Mouse (Mus musculus) embryonic facial prominence, embryonic 12.5 days (tissue): Measurements from ENCODE around the gene Ptprk. TPM values are rescaled to one million over a fixed set of nuclear protein-coding genes. Genes with fewer than 3 reads are reported as not detected.

Source experiments
- ATAC-seq: fragments of 200-750 bp; cut with Nextera tagmentation; 2 replicates; pipeline ENCODE4 v1.8.0; 2017; ENCODE audit not compliant: insufficient number of reproducible peaks, insufficient read depth, low FRiP score, low TSS enrichment
- H3K27ac ChIP-seq: fragments of 300-500 bp; sonication (generic); 2 replicates; pipeline ENCODE4 v1.5.1; 2016; ENCODE audit warnings: mild to moderate bottlenecking
- H3K27me3 ChIP-seq: fragments of 300-500 bp; sonication (generic); 2 replicates; pipeline ENCODE4 v1.6.1; 2016; ENCODE audit warnings: mild to moderate bottlenecking, moderate library complexity
- H3K36me3 ChIP-seq: fragments of 300-500 bp; sonication (generic); 2 replicates; pipeline ENCODE4 v1.6.1; 2016; ENCODE audit warnings: mild to moderate bottlenecking
- H3K4me1 ChIP-seq: fragments of 300-500 bp; sonication (generic); 2 replicates; pipeline ENCODE4 v1.6.1; 2016
- H3K4me2 ChIP-seq: fragments of 300-500 bp; sonication (generic); replicated peaks from 2 replicates; pipeline ENCODE4 v1.6.1; 2016; ENCODE audit warnings: mild to moderate bottlenecking, moderate library complexity
- H3K4me3 ChIP-seq: fragments of 300-500 bp; sonication (generic); 2 replicates; pipeline ENCODE4 v1.5.1; 2016; ENCODE audit warnings: mild to moderate bottlenecking
- H3K9ac ChIP-seq: fragments of 300-500 bp; sonication (generic); 2 replicates; pipeline ENCODE4 v1.6.1; 2016; ENCODE audit warnings: mild to moderate bottlenecking, moderate library complexity
- H3K9me3 ChIP-seq: fragments of 300-500 bp; sonication (generic); 2 replicates; pipeline ENCODE4 v1.6.1; 2016; ENCODE audit warnings: mild to moderate bottlenecking, moderate library complexity
- WGBS: fragments of 180-500 bp; shearing (Covaris S2); methylation state at CpG from one replicate; pipeline ENCODE4 v1.1.7; 2016; 5-methylcytosine and 5-hydroxymethylcytosine counted together
- polyA plus RNA-seq: library from polyadenylated mRNA; unstranded; fragments of >200 nt; fragmentation: Nextera tagmentation; extraction: Ambion mirVana; gene quantifications from 2 replicates; pipeline ENCODE4 v1.2.1, GENCODE M21; 2016

The Ptprk gene
- polyA plus RNA-seq, 1 experiment from 2014 or later, result 36.8 TPM

- H3K4me2 ChIP-seq, result no peak overlapping the region
- no peak for ATAC-seq
- no peaks in the 10 kb centered on the region for H3K9me3 ChIP-seq
- WGBS, result 78% methylated on average over 4 of the region's 4 CpGs
- peaks cover 3% of the 10 kb centered on the region; the same call in 1 of the 2 replicates for H3K36me3 ChIP-seq
- H3K27ac ChIP-seq, result no peak overlapping the region
- no peak overlapping the region for H3K4me3 ChIP-seq
- H3K9ac ChIP-seq, result no peak overlapping the region
- H3K4me1 ChIP-seq, result no peaks in the 10 kb centered on the region
- no peaks in the 10 kb centered on the region for H3K27me3 ChIP-seq
These were observed 512.0 kb downstream of the Ptprk start for GRCm38 (mm10) chr10:28586565-28587138.

- Histone ChIP-seq H3K9me3 (no peaks in the 10 kb centered on the region), H3K27ac (no peak overlapping the region)
- no peak for ATAC-seq
These were observed 513.8 kb downstream of the Ptprk start for GRCm38 (mm10) chr10:28588401-28588800.

GRCm38 (mm10) chr10:28590822-28591221 lies 516.2 kb downstream of the Ptprk start:
- H3K36me3 ChIP-seq, result no peaks in the 10 kb centered on the region
- H3K27ac ChIP-seq, result no peak overlapping the region
- no peak overlapping the region for H3K4me3 ChIP-seq
- no peaks in the 10 kb centered on the region for H3K4me1 ChIP-seq
- no peak overlapping the region for H3K9ac ChIP-seq
- 84% methylated on average over 3 of the region's 3 CpGs for WGBS
- H3K27me3 ChIP-seq, result no peaks in the 10 kb centered on the region
- ATAC-seq, result no peak
- no peaks in the 10 kb centered on the region for H3K9me3 ChIP-seq
- no peak overlapping the region for H3K4me2 ChIP-seq

More at GRCm38 (mm10) chr10:28588401-28588800, 513.8 kb downstream of the Ptprk start:
- Histone ChIP-seq H3K4me1 (no peaks in the 10 kb centered on the region), H3K27me3 (no peaks in the 10 kb centered on the region), H3K4me3 (no peak overlapping the region), H3K36me3 (no peaks in the 10 kb centered on the region), H3K4me2 (no peak overlapping the region), H3K9ac (no peak overlapping the region)
- 82% methylated on average over 4 of the region's 4 CpGs for WGBS

GRCm38 (mm10) chr10:28593566-28594292 lies 519.1 kb downstream of the Ptprk start:
- H3K4me3 ChIP-seq, result no peak overlapping the region
- no peak overlapping the region for H3K4me2 ChIP-seq
- WGBS, result 64% methylated on average over 3 of the region's 4 CpGs
- no peaks in the 10 kb centered on the region for H3K36me3 ChIP-seq
- no peak overlapping the region for H3K9ac ChIP-seq
- no peaks in the 10 kb centered on the region for H3K9me3 ChIP-seq
- no peaks in the 10 kb centered on the region for H3K27me3 ChIP-seq
- no peak for ATAC-seq
- H3K27ac ChIP-seq, result no peak overlapping the region
- no peaks in the 10 kb centered on the region for H3K4me1 ChIP-seq

GRCm38 (mm10) chr10:28596897-28597296 lies 522.3 kb downstream of the Ptprk start:
- Histone ChIP-seq H3K27me3 (no peaks in the 10 kb centered on the region), H3K9ac (no peak overlapping the region), H3K27ac (no peak overlapping the region), H3K36me3 (no peaks in the 10 kb centered on the region), H3K4me3 (no peak overlapping the region), H3K4me1 (no peaks in the 10 kb centered on the region), H3K9me3 (no peaks in the 10 kb centered on the region), H3K4me2 (no peak overlapping the region)
- 93% methylated on average over 3 of the region's 3 CpGs for WGBS
- no peak for ATAC-seq

GRCm38 (mm10) chr10:28609136-28609535 lies 534.5 kb downstream of the Ptprk start:
- no peak overlapping the region for H3K4me2 ChIP-seq
- H3K9ac ChIP-seq, result no peak overlapping the region
- no peak overlapping the region for H3K27ac ChIP-seq
- no peak for ATAC-seq
- no peaks in the 10 kb centered on the region for H3K27me3 ChIP-seq
- WGBS, result 82% methylated on average over 3 of the region's 3 CpGs
- no peaks in the 10 kb centered on the region for H3K36me3 ChIP-seq
- no peak overlapping the region for H3K4me3 ChIP-seq
- H3K4me1 ChIP-seq, result no peaks in the 10 kb centered on the region
- H3K9me3 ChIP-seq, result no peaks in the 10 kb centered on the region

GRCm38 (mm10) chr10:28614396-28614795 lies 539.8 kb downstream of the Ptprk start:
- no peaks in the 10 kb centered on the region for H3K36me3 ChIP-seq
- WGBS, result 87% methylated on average over 2 of the region's 2 CpGs

GRCm38 (mm10) chr10:28617203-28617602 lies 542.6 kb downstream of the Ptprk start:
- 95% methylated on average over 7 of the region's 7 CpGs for WGBS
- H3K4me2 ChIP-seq, result no peak overlapping the region
- no peaks in the 10 kb centered on the region for H3K27me3 ChIP-seq
- H3K4me1 ChIP-seq, result no peaks in the 10 kb centered on the region
- no peak overlapping the region for H3K9ac ChIP-seq
- H3K27ac ChIP-seq, result no peak overlapping the region
- ATAC-seq, result no peak
- H3K4me3 ChIP-seq, result no peak overlapping the region
- no peaks in the 10 kb centered on the region for H3K36me3 ChIP-seq
- no peaks in the 10 kb centered on the region for H3K9me3 ChIP-seq

More at GRCm38 (mm10) chr10:28614396-28614795, 539.8 kb downstream of the Ptprk start:
- H3K4me1 ChIP-seq, result no peaks in the 10 kb centered on the region
- no peaks in the 10 kb centered on the region for H3K27me3 ChIP-seq
- H3K4me2 ChIP-seq, result no peak overlapping the region
- no peak overlapping the region for H3K27ac ChIP-seq
- H3K9me3 ChIP-seq, result no peaks in the 10 kb centered on the region
- no peak overlapping the region for H3K4me3 ChIP-seq
- H3K9ac ChIP-seq, result no peak overlapping the region
- ATAC-seq, result no peak

- 85% methylated on average over 2 of the region's 2 CpGs for WGBS
- Histone ChIP-seq H3K27ac (no peak overlapping the region), H3K36me3 (no peaks in the 10 kb centered on the region), H3K9ac (no peak overlapping the region), H3K27me3 (no peaks in the 10 kb centered on the region), H3K4me3 (no peak overlapping the region), H3K4me2 (no peak overlapping the region), H3K9me3 (no peaks in the 10 kb centered on the region), H3K4me1 (no peaks in the 10 kb centered on the region)
- no peak for ATAC-seq
These were observed 543.4 kb downstream of the Ptprk start for GRCm38 (mm10) chr10:28618002-28618401.

- no peak overlapping the region for H3K4me2 ChIP-seq
- no peak overlapping the region for H3K27ac ChIP-seq
- 85% methylated on average over 1 of the region's 1 CpGs for WGBS
- H3K9ac ChIP-seq, result no peak overlapping the region
- H3K36me3 ChIP-seq, result no peaks in the 10 kb centered on the region
- no peak overlapping the region for H3K4me3 ChIP-seq
- H3K9me3 ChIP-seq, result no peaks in the 10 kb centered on the region
- H3K4me1 ChIP-seq, result no peaks in the 10 kb centered on the region
- ATAC-seq, result no peak
- H3K27me3 ChIP-seq, result no peaks in the 10 kb centered on the region
These were observed 544.8 kb downstream of the Ptprk start for GRCm38 (mm10) chr10:28619415-28619814.

GRCm38 (mm10) chr10:28636096-28636495 lies 561.5 kb downstream of the Ptprk start:
- no peaks in the 10 kb centered on the region for H3K27me3 ChIP-seq
- H3K4me2 ChIP-seq, result no peak overlapping the region
- no peak for ATAC-seq
- no peaks in the 10 kb centered on the region for H3K4me1 ChIP-seq
- H3K9ac ChIP-seq, result no peak overlapping the region
- H3K4me3 ChIP-seq, result no peak overlapping the region
- no peaks in the 10 kb centered on the region for H3K36me3 ChIP-seq
- no peak overlapping the region for H3K27ac ChIP-seq
- no peaks in the 10 kb centered on the region for H3K9me3 ChIP-seq

- Histone ChIP-seq H3K9me3 (no peaks in the 10 kb centered on the region), H3K4me1 (no peaks in the 10 kb centered on the region), H3K4me3 (no peak overlapping the region), H3K9ac (no peak overlapping the region), H3K36me3 (no peaks in the 10 kb centered on the region), H3K4me2 (no peak overlapping the region), H3K27me3 (no peaks in the 10 kb centered on the region), H3K27ac (no peak overlapping the region)
- WGBS, result 69% methylated on average over 2 of the region's 2 CpGs
- no peak for ATAC-seq
These were observed 567.3 kb downstream of the Ptprk start for GRCm38 (mm10) chr10:28641887-28642286.
